Mouse (Mus musculus): ENCODE results near the gene Ccdc122. TPM values are rescaled to one million over a fixed set of nuclear protein-coding genes. Genes with fewer than 3 reads are reported as not detected.
"Not testable (repeated sequence)": the region's sequence is repeated elsewhere in the genome, so short reads cannot be mapped to it uniquely, and the experiment has no call there.

Gene Ccdc122
- polyA plus RNA-seq (2015; fragmentation: Nextera tagmentation; extraction: Ambion mirVana) = 0.79 and 0.86 TPM in 2 replicates

GRCm38 (mm10) chr14:77036226-77037046 is at the start of gene Ccdc122, which contains the start of gene Lacc1:
Ccdc122 (plus strand) TSS chr14:77036772.
Lacc1 (minus strand) TSS chr14:77036904.
- ATAC-seq = peak; percentile 69; the same call in 1 of the 2 replicates
- WGBS = under 1% methylated on average over 81 of the region's 86 CpGs
- peak within 1 kb of the TSS; percentile 52 for H3K4me3 ChIP-seq (replicated peaks)
- no peaks in the 10 kb centered on the region for H3K36me3 ChIP-seq
- H3K9ac ChIP-seq (replicated peaks) = peak within 1 kb of the TSS; percentile 65
- H3K4me1 ChIP-seq (replicated peaks) = peaks cover 8% of the 10 kb centered on the region
- H3K27ac ChIP-seq = no peak within 1 kb of the TSS
- peaks cover 7% of the 10 kb centered on the region; the same call in 1 of the 2 replicates for H3K27me3 ChIP-seq
- H3K4me2 ChIP-seq (replicated peaks) = peak within 1 kb of the TSS; percentile 81
- H3K9me3 ChIP-seq = no peaks in the 10 kb centered on the region

DNA sequence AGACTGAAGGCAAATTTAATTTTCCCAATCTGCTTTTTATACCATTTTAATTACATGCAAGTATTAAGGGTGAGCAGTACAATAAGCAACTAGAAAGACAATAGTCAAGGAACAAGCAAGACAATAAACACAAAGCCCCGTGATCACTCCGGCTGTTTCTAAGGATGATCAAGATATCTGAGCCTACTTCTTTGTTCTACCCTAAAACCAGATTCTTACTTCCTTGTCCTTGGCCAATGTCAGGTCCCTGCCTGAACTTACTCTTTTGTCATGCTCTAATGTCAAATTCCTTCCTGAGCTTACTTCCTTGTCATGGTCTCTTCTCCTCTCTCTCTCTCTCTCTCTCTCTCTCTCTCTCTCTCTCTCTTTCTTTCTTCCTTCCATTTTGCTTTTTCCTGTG is 46.2 kb upstream of the Ccdc122 start:
- 79% methylated on average over 2 of the region's 2 CpGs for WGBS
- H3K4me1 ChIP-seq (replicated peaks); H3K27ac ChIP-seq; H3K36me3 ChIP-seq; H3K4me3 ChIP-seq (replicated peaks); H3K9me3 ChIP-seq; ATAC-seq; H3K9ac ChIP-seq (replicated peaks); H3K27me3 ChIP-seq; H3K4me2 ChIP-seq (replicated peaks): not testable (repeated sequence)

DNA sequence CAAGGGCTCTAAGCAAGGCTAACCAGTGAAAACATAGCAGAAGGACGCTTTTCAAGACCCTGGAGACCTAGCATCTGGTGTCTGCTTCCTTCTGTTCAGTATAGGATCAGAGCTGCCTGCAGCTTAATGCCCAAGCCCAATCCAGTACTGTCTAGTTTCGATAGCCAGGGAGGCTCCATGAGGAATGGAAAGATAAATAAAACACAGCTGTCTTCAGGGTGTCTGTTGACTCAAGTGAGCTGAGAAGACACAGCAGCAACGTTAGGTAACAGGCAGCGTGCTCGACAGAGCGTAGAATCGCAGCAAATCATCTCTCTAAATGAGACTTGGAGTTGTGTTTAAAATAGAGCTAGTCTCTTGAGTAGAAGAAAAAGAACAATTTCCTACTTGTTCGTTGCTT is 31.8 kb upstream of the Ccdc122 start:
- Histone ChIP-seq H3K9ac (replicated peaks) (no peak overlapping the region), H3K36me3 (no peaks in the 10 kb centered on the region), H3K4me2 (replicated peaks) (no peak overlapping the region), H3K4me3 (replicated peaks) (no peak overlapping the region), H3K4me1 (replicated peaks) (no peaks in the 10 kb centered on the region), H3K27me3 (no peaks in the 10 kb centered on the region), H3K9me3 (no peaks in the 10 kb centered on the region), H3K27ac (no peak overlapping the region)
- WGBS = 61% methylated on average over 8 of the region's 8 CpGs
- ATAC-seq = no peak

DNA sequence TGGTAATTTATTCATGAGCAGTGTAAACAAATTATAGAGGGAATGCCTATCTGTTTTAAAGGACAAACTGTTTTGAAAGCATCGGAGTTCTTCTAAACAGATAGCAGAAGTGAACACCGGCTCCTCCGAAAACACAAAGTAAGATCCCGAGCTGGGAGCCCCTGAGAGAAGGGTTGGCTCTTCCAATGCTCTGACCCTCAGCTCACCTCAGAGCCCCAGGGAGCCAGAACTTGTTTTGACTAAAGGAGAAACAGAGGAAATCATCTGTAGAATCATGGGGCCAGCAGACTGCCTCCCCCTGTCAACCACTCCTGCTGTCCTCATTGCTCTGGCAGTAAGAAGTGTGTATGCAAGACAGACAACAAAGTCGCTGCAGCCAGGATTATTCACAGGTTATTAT is 31.0 kb upstream of the Ccdc122 start:
- no peak overlapping the region for H3K9ac ChIP-seq (replicated peaks)
- no peaks in the 10 kb centered on the region for H3K4me1 ChIP-seq (replicated peaks)
- H3K27ac ChIP-seq = no peak overlapping the region
- no peaks in the 10 kb centered on the region for H3K9me3 ChIP-seq
- ATAC-seq = no peak
- no peaks in the 10 kb centered on the region for H3K27me3 ChIP-seq
- 80% methylated on average over 5 of the region's 5 CpGs for WGBS
- no peaks in the 10 kb centered on the region for H3K36me3 ChIP-seq
- H3K4me3 ChIP-seq (replicated peaks) = no peak overlapping the region
- no peak overlapping the region for H3K4me2 ChIP-seq (replicated peaks)

DNA sequence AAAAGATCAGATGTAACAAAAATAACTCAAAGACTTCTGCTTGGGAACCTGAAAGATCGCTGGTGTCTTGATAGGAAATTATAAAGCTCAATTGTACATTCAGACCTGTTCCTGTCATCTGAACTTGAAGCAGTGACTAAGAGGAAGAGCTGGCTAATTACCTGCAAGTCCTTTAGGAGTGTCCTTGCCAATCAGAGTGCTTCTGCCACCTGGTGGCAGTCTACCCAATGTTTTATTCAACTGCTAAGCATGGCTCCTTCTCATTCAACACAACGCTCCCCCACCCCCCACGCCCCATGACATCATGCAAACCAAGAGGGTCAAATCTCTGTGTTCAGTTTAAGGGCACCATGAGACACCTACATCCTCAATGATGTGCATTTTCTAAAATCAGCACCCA is 28.3 kb upstream of the Ccdc122 start:
- Histone ChIP-seq H3K4me2 (replicated peaks) (no peak overlapping the region), H3K9me3 (no peaks in the 10 kb centered on the region), H3K27me3 (no peaks in the 10 kb centered on the region), H3K9ac (replicated peaks) (no peak overlapping the region), H3K27ac (no peak overlapping the region), H3K4me3 (replicated peaks) (no peak overlapping the region), H3K4me1 (replicated peaks) (0 out of 2 replicates have a peak, but pooled peaks cover 2% of the 10 kb centered on the region), H3K36me3 (no peaks in the 10 kb centered on the region)
- WGBS = 18% methylated on average over 3 of the region's 3 CpGs
- ATAC-seq = peak; percentile 34

DNA sequence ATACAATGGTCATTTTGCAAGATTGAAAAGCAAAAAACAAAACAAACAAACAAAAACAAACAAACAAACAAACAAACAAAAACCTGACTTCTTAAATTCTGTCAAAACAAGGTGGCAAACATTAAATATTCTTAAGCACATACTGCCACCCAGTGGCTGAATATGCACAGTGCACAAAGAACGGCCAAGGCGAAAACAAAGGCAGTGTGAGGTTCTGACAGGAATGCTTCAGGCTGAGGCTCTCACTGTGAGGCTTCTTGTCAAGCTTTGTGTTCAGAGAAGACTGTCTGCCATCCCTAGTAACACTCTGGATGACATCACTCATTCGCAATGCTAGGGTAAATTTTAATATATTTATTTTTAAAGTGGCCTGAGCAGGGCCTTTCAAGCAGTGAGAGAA is 24.8 kb upstream of the Ccdc122 start:
- Histone ChIP-seq H3K27ac (no peak overlapping the region), H3K4me3 (replicated peaks) (no peak overlapping the region), H3K9ac (replicated peaks) (no peak overlapping the region; the same call in 1 of the 2 replicates), H3K9me3 (no peaks in the 10 kb centered on the region), H3K4me1 (replicated peaks) (0 out of 2 replicates have a peak, but pooled peaks cover 2% of the 10 kb centered on the region), H3K36me3 (no peaks in the 10 kb centered on the region), H3K27me3 (no peaks in the 10 kb centered on the region), H3K4me2 (replicated peaks) (no peak overlapping the region)
- 2% methylated on average over 3 of the region's 3 CpGs for WGBS
- peak; percentile 79; the same call in 1 of the 2 replicates for ATAC-seq

DNA sequence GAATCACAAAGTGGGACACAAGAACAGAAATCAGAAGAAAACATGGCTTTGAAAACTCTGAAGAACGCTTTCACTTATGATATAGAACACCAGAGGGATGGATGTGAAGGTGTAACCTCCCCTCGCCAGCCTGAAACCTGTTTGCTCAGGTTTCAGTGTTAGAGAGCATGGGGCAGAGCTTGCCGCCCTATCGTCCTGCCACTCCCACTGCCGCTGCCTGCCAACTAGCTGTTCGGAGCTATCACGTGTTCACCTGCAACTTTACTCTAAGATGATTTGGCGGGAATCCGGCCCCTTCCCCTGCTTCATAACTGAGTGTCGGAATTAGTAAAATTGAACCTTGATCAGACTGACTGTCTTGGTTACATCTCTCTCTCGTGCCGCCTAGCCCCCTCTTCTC is 19.8 kb upstream of the Ccdc122 start:
- not testable (repeated sequence) for H3K9me3 ChIP-seq; H3K4me3 ChIP-seq (replicated peaks); H3K9ac ChIP-seq (replicated peaks); H3K27ac ChIP-seq; H3K4me1 ChIP-seq (replicated peaks); H3K4me2 ChIP-seq (replicated peaks); ATAC-seq; H3K36me3 ChIP-seq; H3K27me3 ChIP-seq
- WGBS = 64% methylated on average over 12 of the region's 12 CpGs

- no peak overlapping the region for H3K4me2 ChIP-seq (replicated peaks)
- no peak overlapping the region for H3K4me3 ChIP-seq (replicated peaks)
- H3K27me3 ChIP-seq = no peaks in the 10 kb centered on the region
- H3K9me3 ChIP-seq = no peaks in the 10 kb centered on the region
- H3K4me1 ChIP-seq (replicated peaks) = no peaks in the 10 kb centered on the region
- ATAC-seq = no peak
- WGBS = 94% methylated on average over 6 of the region's 6 CpGs
- H3K9ac ChIP-seq (replicated peaks) = no peak overlapping the region
- H3K27ac ChIP-seq = no peak overlapping the region
- H3K36me3 ChIP-seq = no peaks in the 10 kb centered on the region
These were observed 19.4 kb upstream of the Ccdc122 start for GRCm38 (mm10) chr14:77017211-77017610.

DNA sequence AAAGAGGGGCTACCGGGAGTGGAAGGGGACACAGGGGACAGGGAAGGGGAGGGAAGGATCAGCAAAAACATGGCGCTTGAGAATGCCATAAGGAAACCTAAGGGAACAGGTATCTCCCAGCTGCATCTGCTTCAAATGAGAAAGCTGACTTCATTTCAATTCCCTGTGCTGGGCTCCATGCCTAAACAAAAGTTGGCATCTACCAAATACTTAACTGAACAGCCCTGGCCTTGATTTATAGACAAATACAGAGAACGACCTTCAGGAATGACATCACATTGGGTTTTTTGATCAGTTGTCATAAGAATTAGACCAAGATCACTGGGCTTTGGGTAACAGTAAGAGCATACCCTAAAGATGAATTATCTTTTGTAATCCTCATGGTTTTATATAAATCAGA is 12.1 kb upstream of the Ccdc122 start:
- Histone ChIP-seq H3K4me1 (replicated peaks) (no peaks in the 10 kb centered on the region), H3K36me3 (no peaks in the 10 kb centered on the region), H3K27me3 (no peaks in the 10 kb centered on the region), H3K4me3 (replicated peaks) (no peak overlapping the region), H3K27ac (no peak overlapping the region), H3K9ac (replicated peaks) (no peak overlapping the region), H3K4me2 (replicated peaks) (no peak overlapping the region), H3K9me3 (no peaks in the 10 kb centered on the region)
- no peak for ATAC-seq
- 91% methylated on average over 3 of the region's 3 CpGs for WGBS

- ATAC-seq = no peak
- H3K9me3 ChIP-seq = no peaks in the 10 kb centered on the region
- no peaks in the 10 kb centered on the region for H3K36me3 ChIP-seq
- H3K4me1 ChIP-seq (replicated peaks) = no peaks in the 10 kb centered on the region
- no peaks in the 10 kb centered on the region for H3K27me3 ChIP-seq
- H3K4me2 ChIP-seq (replicated peaks) = no peak overlapping the region
- no peak overlapping the region for H3K9ac ChIP-seq (replicated peaks)
- H3K4me3 ChIP-seq (replicated peaks) = no peak overlapping the region
- H3K27ac ChIP-seq = no peak overlapping the region
- 62% methylated on average over 5 of the region's 5 CpGs for WGBS
These were observed 7.1 kb upstream of the Ccdc122 start for GRCm38 (mm10) chr14:77029319-77030054.

DNA sequence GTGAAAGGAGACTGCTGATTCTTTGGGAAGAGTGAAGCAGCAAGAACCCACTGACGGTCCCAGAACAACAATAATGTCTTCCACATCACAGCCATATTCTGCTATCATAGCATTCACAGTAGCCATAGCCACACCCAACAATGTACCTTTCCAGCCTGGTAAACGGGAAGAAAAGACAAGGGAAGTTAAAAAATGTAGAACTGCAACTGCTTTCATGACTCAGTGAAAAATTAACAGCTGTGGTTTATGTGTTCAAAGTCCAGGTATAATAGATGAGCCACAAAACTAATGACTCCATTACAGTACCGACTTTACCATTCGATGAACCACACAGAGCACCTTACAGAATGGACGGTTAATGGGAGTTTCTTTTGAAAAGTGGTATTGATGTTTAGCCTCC is 5.8 kb upstream of the Ccdc122 start:
- Histone ChIP-seq H3K27me3 (peaks cover 4% of the 10 kb centered on the region; the same call in 1 of the 2 replicates), H3K9ac (replicated peaks) (no peak overlapping the region), H3K4me2 (replicated peaks) (no peak overlapping the region), H3K36me3 (no peaks in the 10 kb centered on the region), H3K4me1 (replicated peaks) (no peaks in the 10 kb centered on the region), H3K9me3 (no peaks in the 10 kb centered on the region), H3K27ac (no peak overlapping the region), H3K4me3 (replicated peaks) (no peak overlapping the region)
- 89% methylated on average over 5 of the region's 5 CpGs for WGBS
- no peak for ATAC-seq

DNA sequence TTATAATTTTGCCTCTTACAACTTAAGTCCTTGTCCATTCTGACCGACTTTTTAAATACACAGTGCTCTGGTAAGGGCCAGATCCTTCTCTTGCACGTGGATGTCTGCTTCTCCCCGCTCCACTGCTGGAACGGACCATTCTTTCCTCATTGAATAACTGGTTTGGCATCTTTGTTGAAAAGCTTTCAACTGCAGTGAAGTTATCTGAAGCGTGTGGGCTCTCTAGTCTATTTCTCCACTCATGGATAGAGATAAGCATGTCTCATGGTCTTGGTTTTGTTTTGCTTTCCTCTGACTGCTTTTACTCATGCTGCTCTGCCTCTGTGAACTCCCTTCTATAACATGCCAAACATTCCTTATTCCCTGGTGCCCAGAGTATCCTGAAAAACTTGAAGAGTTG is 4.1 kb upstream of the Ccdc122 start:
- Histone ChIP-seq H3K36me3 (no peaks in the 10 kb centered on the region), H3K4me3 (replicated peaks) (no peak overlapping the region), H3K27me3 (peaks cover 7% of the 10 kb centered on the region; the same call in 1 of the 2 replicates), H3K9ac (replicated peaks) (no peak overlapping the region), H3K4me1 (replicated peaks) (peaks cover 8% of the 10 kb centered on the region), H3K4me2 (replicated peaks) (no peak overlapping the region), H3K27ac (no peak overlapping the region), H3K9me3 (no peaks in the 10 kb centered on the region)
- ATAC-seq = no peak
- 56% methylated on average over 5 of the region's 5 CpGs for WGBS
